Mouse (Mus musculus): ENCODE measurements around the gene Olfr417.
"Not testable (repeated sequence)": the region's sequence is repeated elsewhere in the genome, so short reads cannot be mapped to it uniquely, and the experiment has no call there.

The Olfr417 gene

GRCm38 (mm10) chr1:174364882-174365451 is at the start of gene Olfr417:
TSS of gene Olfr417 (plus strand) at chr1:174365122.
- no peak for DNase-seq (ENCODE audit: low spot score)

GRCm38 (mm10) chr1:174317308-174317707 is 47.6 kb upstream of the Olfr417 start:
- no peak for DNase-seq (ENCODE audit: low spot score)

- no peak for DNase-seq (ENCODE audit: low spot score)
Measured at GRCm38 (mm10) chr1:174330218-174330617, 34.7 kb upstream of the Olfr417 start, which contains the start of gene Mptx1. TSS of gene Mptx1 (plus strand) at chr1:174330518.

GRCm38 (mm10) chr1:174353636-174354035 is 11.3 kb upstream of the Olfr417 start:
- DNase-seq (ENCODE audit: low spot score) = not testable (repeated sequence)

- DNase-seq (ENCODE audit: low spot score) = no peak
Measured at GRCm38 (mm10) chr1:174354640-174355039, 10.3 kb upstream of the Olfr417 start.

- no peak for DNase-seq (ENCODE audit: low spot score)
Measured at GRCm38 (mm10) chr1:174373799-174374198, 8.9 kb downstream of the Olfr417 start.

GRCm38 (mm10) chr1:174390746-174391145 is 25.8 kb downstream of the Olfr417 start, which contains the start of gene Olfr248:
TSS of gene Olfr248 (plus strand) at chr1:174391046.
- no peak for DNase-seq (ENCODE audit: low spot score)

GRCm38 (mm10) chr1:174422959-174423358 is 58.0 kb downstream of the Olfr417 start:
- DNase-seq (ENCODE audit: low spot score) = no peak

- DNase-seq (ENCODE audit: low spot score) = no peak
Measured at GRCm38 (mm10) chr1:174423764-174424163, 58.8 kb downstream of the Olfr417 start, which contains the start of gene Olfr414. TSS of gene Olfr414 (plus strand) at chr1:174424064.

Measured in MN1 (cell line).